Mouse (Mus musculus) kidney, adult 8-10 months (tissue): ENCODE data around the gene Plekhs1.
A peak's percentile ranks its signal among the peaks of the same experiment; 100 is the strongest.
"Not testable (repeated sequence)": the region's sequence is repeated elsewhere in the genome, so short reads cannot be mapped to it uniquely, and the experiment has no call there.

ENCODE experiments used
- DNase-seq, 2 experiments: peaks; one replicate each; pipeline ENCODE4 v3.0.0; 2022

The Plekhs1 gene

DNA sequence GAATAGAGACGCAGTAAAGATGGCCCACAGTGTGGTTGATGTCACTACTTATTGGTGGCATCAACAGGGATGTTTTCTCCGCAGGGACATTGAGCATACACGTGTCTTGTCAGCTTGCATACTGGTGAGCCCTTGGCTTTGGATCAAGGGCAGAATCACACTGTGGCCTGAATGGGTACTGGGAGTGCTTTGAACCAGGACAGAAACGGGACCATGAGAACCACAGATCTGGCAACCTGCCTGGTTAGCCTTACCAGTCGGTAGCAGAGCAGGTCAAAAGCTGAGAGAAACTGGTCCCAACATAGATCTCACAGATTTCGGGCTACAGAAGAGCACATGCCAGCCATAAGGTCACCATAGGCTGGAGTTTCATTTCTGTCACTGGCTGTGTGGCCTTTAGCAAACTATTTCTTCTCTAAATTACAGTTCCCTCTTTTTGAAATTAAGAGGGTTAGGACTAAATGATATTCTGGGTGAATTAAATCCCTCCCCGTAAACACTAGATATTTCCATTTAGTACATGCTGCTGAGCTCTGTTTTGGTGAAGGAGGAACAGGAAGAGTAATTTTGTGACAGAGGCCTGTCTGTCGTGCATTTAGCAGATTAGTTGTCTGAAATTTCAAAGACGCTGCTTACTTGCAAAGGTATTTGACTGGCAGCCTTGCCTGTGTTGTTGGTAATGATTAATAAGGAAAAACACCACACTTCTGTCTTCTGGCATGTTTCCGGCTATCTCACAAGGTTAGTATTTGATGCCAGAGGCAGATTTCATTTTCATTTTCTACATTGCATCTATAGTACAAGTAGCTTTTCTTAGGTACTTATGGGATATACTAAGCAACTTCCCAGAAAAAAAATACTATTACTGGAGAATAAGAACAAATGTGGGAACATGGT is 2.0 kb upstream of the Plekhs1 start:
- DNase-seq = peak; percentile 64 to 78

DNA sequence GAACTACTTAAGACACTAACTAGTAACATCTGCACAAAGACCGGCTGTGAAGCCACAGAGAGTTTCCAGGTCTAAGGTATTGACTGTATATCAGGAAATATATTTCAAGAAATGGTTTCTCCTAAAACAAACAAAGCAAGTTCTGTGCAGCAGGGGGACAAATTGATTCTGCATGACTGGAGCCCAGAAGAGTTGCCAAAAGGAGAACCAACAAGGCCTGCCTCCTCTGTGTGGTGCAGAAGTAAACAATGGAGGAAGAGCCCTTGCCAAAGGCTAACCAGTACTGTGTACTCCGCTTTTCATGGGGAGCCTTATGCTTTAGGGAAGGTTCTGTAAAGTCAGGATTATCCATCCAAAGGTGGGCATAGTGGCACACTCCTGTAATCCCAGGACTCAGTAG is 1.2 kb upstream of the Plekhs1 start:
- DNase-seq = peak in 1 of 2 experiments; percentile 13

GRCm38 (mm10) chr19:56462786-56463185 is 1.3 kb downstream of the Plekhs1 start:
- DNase-seq = no peak

- no peak for DNase-seq
Observed at GRCm38 (mm10) chr19:56466486-56466885, 5.0 kb downstream of the Plekhs1 start.

DNA sequence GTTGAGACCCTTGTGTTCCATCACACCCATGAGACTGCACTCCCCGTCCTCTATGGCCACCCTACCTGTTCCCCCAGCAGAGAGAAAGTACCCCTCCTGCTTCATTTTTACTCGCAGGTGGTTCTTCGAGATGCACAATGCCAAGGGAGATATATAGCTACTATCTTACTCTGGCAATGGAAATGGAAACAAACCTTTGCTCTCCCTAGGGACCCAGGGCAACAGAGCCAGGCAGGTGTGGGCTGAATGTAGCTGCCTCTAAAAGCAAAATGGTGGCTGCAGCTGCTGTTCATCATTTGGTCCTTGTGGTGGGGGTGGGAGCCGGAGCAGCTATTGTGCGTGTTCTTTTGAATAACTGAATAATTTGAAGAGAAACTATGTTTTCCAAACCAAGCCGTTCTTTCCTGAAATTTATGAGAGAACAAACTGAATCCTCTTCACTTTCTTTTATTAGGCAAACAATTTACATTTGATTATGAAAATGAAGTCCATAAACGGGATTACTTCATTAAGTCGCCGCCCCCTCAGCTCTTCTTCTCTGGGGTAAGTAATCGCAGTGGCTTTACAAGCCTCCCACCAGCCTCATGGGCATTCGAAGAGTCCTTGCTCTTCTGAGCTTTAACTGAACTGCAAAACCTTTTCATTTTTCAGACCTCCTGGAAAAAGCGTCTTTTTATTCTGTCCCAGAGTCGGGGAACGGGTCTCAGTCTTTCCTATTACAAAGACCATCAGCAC is 9.0 kb downstream of the Plekhs1 start:
- no peak for DNase-seq

- no peak for DNase-seq
Observed at GRCm38 (mm10) chr19:56471934-56472333, 10.5 kb downstream of the Plekhs1 start.

- DNase-seq = no peak
Observed at GRCm38 (mm10) chr19:56474869-56475550, 13.6 kb downstream of the Plekhs1 start.

DNA sequence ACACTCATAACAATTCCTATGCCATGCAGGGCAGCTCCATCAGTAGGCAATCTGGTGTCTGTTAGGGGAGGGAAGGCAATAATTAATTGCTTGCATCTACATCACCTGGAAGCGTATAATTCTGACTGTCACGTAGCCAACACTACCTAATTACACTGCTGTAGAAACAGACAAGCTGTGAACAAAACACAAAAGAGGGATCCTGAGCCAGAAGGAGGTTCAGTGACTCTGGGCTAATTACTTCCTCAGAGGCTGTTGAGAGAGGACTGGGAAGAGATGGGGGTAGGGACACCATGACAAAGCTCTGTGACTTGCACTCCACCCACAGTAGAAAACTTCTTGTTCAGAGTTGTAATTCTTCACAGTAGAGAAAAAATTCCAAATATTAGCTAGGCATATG is 15.1 kb downstream of the Plekhs1 start:
- no peak for DNase-seq

GRCm38 (mm10) chr19:56477253-56477652 is 15.8 kb downstream of the Plekhs1 start:
- no peak for DNase-seq

- DNase-seq = peak; percentile 38 to 55
Observed at GRCm38 (mm10) chr19:56477832-56478231, 16.4 kb downstream of the Plekhs1 start.

DNA sequence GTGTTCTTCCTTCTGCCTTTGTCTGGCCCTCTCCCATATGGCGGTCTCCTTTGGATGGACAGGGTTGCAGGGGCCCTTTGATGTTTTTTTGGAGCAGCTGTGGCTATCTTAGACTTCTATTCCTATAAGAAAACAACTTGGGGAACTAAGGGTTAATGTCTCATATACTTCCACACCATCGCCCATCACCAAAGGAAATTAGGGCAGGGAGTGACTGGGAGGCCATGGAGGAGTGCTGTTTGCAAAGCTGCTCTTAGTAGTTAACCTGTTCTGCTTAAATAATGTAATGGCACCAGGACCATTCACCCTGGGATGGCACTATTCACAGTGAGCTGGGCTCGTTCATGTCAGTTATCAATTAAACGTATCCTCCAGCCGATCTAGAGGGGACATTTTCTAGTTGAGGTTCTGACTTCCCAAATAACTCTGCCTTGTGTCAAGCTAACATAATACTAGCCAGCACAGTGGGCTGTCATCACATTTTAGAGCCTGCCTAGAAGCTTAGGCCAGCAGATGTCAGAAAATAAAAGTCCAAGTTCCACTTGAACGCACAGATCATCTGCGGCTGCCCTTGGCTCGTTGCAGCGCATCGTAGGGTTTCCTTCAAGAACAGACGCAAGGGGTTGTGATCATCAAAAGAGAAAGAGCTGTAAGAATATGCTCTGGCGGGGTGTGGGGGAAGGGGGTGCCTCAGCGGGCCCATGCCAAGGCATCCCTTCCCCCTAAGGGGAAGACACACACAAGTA is 23.4 kb downstream of the Plekhs1 start:
- DNase-seq = no peak

- DNase-seq = peak; percentile 22 to 36
Observed at GRCm38 (mm10) chr19:56485376-56486271, 24.2 kb downstream of the Plekhs1 start.

DNA sequence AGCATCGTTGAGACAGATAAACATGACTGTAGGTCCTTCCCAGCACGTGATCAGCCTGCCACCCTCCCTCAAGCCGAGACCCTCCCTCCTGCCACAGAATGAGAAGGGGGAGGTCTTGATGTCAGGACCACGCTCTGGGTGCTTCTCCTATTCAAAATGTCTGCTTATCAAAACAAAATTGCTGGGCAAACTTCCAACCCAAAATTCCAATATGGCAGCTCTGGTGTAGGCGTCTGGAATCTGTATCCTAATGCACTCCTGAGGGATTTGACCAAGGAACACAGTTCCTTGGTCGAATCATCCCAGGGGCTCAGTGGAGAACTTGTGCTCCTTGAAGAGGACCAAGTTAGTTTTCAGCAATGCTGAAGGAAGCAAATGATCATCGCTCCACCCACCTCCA is 25.5 kb downstream of the Plekhs1 start:
- no peak for DNase-seq

- DNase-seq = no peak
Observed at GRCm38 (mm10) chr19:56487339-56487738, 25.9 kb downstream of the Plekhs1 start.

DNA sequence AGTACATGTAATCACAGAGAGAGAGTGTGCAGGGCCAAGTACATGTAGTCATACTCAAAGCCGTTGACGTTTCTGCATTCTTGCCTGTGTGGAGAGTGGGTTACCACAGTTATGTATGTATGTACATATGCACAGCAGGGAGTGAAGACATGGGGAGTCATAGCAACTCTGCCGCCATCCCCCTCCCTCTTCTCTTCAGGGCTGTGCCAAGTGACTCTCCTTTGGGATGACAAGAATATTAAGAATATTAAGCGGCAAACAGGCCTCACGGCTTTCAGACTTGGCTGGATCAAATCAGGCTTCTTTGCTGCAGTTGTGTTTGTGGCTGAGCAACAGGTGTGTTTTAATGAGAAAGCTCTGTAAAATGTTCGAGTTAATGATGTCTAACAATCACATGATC is 28.2 kb downstream of the Plekhs1 start:
- DNase-seq = no peak

GRCm38 (mm10) chr19:56494157-56494556 is 32.7 kb downstream of the Plekhs1 start:
- DNase-seq = not testable (repeated sequence)

GRCm38 (mm10) chr19:56503069-56503468 is 41.6 kb downstream of the Plekhs1 start:
- not testable (repeated sequence) for DNase-seq

- DNase-seq = not testable (repeated sequence)
Observed at GRCm38 (mm10) chr19:56503525-56503924, 42.1 kb downstream of the Plekhs1 start.

GRCm38 (mm10) chr19:56511207-56511606 is 49.8 kb downstream of the Plekhs1 start:
- DNase-seq = not testable (repeated sequence)

- DNase-seq = not testable (repeated sequence)
Observed at GRCm38 (mm10) chr19:56513527-56513926, 52.1 kb downstream of the Plekhs1 start.

GRCm38 (mm10) chr19:56519408-56519807 is 58.0 kb downstream of the Plekhs1 start:
- DNase-seq = not testable (repeated sequence)
